Mouse (Mus musculus): ENCODE data around the gene Zfpl1. TPM values are rescaled to one million over a fixed set of nuclear protein-coding genes. Genes with fewer than 3 reads are reported as not detected.
"Not testable (repeated sequence)": the region's sequence is repeated elsewhere in the genome, so short reads cannot be mapped to it uniquely, and the experiment has no call there.

The Zfpl1 gene
- total RNA-seq (2021) = 10 to 100 TPM; 11.2 to 13.1 TPM
- long read RNA-seq, experiment 1, transcript Zfpl1-208 (8 exons, 922 nt) = major isoform, 7 of 15 reads
- long read RNA-seq, experiment 1, transcript Zfpl1-201 (8 exons, 1,287 nt) = minor isoform, 5 of 15 reads
- long read RNA-seq, experiment 1, partial matches to known transcripts = 2 of 15 reads
- long read RNA-seq, experiment 1, other reads (novel, unspliced or antisense) = 1 of 15 reads
- long read RNA-seq, experiment 2, transcript Zfpl1-201 (8 exons, 1,287 nt) = minor isoform, 6 of 18 reads
- long read RNA-seq, experiment 2, transcript Zfpl1-208 (8 exons, 922 nt) = major isoform, 11 of 18 reads
- long read RNA-seq, experiment 2, partial matches to known transcripts = 0 of 18 reads
- long read RNA-seq, experiment 2, other reads (novel, unspliced or antisense) = 1 of 18 reads

DNA sequence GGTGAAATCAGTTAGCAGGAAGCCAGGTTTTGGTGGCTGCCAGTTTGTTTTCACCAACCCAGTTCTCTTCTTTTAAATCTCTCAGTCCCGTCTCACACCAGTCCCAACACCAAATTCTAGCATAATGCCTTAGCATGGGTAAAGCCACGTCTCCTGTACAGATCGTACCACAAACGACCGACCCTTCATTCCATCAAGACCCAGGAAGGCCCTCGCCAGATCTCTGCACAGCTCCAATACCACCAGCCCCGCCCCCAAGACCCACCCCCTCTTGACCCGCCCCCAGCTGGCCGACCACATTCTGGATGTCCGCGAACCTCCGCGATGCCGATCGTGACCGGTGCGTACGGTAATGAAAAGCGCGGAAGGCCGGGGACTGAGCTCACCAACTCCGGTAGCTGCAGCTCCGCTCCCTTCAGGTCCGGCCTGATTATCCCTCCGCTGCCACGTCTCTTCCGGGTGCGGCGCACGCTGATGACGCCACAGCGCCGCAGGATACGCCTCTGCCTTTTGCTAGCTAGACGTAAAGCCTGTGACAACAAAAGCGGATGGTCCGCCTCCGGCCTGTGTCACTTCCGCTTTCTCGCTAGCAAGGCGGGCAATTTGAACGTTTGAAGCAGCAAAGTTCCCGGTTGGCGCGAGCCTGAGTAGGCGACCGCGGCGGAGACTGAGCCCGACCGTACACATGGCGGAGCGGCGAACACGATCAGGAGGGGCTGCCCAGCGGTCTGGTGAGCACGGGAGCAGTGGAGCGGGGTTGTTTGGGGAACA, at the start of gene Zfpl1, which contains the start of gene Cdca5:
TSS of gene Zfpl1 (minus strand) at position 479 of the 771 bp plus-strand sequence.
TSS of gene Cdca5 (plus strand) at position 506 of the 771 bp plus-strand sequence.
- peak; percentile 96 for DNase-seq
- Histone ChIP-seq H3K4me3 (peak within 1 kb of the TSS; percentile 86), H3K27ac (peak within 1 kb of the TSS; percentile 86)
- intact Hi-C loops (cut with DNase I) = loop anchor here (1.0 to 2.0 kb wide), 2 partner anchors 27 to 32 kb away; partner anchors contain the start of genes Fau and Mrpl49
- no peak for TF ChIP-seq CTCF (IDR thresholded peaks at IDR 0.05)

GRCm38 (mm10) chr19:6133197-6133596, 48.4 kb upstream of the Zfpl1 start:
- H3K27ac ChIP-seq; intact Hi-C loops (cut with DNase I); H3K4me3 ChIP-seq; DNase-seq: not testable (repeated sequence)

DNA sequence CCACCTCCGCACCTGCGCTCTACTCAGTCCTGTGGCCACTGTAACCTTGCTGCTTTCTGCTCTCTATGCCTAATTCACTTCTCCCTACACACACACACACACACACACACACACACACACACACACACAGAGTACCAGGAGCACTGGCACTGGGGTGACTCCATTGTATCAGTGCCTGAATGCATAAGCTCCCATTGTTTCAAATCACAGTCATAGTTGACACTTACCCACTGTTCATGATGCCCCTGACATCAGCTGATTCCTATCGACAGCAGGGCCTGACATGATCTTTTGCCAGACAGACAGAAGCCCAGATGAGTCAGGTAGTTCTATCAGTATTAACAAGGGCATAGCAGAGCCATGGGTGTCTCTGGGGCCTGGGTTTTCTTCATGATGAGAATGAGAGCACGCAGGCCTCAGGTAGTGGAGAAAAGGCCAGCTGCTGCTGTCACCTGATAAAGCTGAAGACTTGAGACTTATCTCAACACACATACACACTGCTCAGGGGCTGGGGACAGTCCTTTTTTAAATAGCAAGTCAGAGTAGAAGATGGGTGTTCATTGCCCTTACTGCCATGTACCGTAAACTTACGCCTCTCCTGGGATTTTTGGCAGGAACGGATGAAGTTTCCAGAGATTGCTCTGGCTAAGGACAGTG, 47.5 kb upstream of the Zfpl1 start:
- intact Hi-C loops (cut with DNase I) = no loop called here
- no peak for TF ChIP-seq CTCF (IDR thresholded peaks at IDR 0.05)
- no peak for DNase-seq
- Histone ChIP-seq H3K27ac (no peak overlapping the region), H3K4me3 (no peak overlapping the region)

DNA sequence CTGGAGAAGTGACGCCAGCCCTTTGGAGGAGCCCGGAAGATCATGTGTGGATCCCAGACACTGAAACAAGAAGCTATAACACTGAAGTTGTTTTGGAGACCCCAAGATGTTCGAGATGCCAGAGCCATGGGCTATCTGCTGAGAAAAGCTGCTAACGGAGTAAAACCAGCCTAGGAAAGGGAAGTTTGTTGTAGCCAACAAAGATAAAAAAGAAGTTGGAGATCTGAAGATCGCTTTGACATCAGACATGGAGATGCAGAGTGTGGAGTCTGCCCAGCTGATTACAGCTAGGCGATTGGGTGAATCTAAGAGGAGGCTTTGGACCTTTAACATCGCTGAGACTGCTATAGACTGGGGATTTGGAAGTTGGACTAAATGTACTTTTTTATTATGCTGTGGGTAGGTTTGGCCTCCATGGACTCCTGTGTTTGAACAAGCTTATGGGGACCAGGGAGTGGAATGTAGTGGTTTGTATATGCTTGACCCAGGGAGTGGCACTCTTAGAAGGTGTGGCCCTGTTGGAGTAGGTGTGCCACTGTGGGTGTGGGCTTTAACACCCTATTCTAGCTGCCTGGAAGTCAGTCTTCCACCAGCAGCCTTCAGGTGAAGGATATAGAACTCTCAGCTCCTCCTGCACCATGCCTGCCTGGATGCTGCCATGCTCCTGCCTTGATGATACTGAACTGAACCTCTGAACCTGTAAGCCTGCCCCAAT, 45.8 kb upstream of the Zfpl1 start:
- H3K4me3 ChIP-seq; intact Hi-C loops (cut with DNase I); H3K27ac ChIP-seq: not testable (repeated sequence)

DNA sequence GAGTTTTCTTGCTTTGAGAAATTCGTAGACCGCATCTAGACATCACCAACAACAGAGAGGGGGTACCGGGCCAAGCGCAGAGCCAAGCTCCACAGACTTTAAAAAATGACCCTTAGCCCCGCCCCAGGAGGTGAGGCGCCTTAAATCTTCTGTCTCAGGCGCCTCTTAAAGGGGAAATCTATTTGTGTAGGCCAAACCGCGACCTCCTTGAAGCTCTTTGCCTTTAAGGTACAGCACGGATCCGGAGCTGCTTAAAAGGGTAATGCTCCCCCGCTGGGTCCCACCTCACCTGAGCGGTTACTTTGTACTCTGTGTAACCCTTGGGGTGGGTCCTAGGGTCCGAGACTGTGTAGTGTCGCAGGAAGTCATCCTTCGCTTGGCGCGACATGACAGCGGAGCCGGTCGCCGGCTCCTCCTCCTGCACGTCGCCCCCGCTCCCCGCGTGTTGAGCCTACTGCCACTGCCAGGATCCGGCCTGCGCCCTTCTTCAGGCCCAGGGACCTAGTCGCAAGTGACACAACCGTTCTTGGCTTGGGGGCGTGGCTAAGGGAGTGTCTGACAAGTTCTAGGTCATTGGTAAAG, 43.1 kb upstream of the Zfpl1 start, which contains the start of gene Snx15:
TSS of gene Snx15 (minus strand) at position 545 of the 582 bp plus-strand sequence.
- H3K27ac ChIP-seq = peak within 1 kb of the TSS; percentile 99
- H3K4me3 ChIP-seq = peak within 1 kb of the TSS; percentile 87
- intact Hi-C loops (cut with DNase I) = loop anchor here (2.0 to 10.0 kb wide), 2 partner anchors 163 to 207 kb away; partner anchors contain the start of genes Men1 and Pola2
- TF ChIP-seq CTCF (IDR thresholded peaks at IDR 0.05) = no peak
- peak; percentile 97 for DNase-seq

More for the DNA sequence above, 45.8 kb upstream of the Zfpl1 start:
- not testable (repeated sequence) for DNase-seq

DNA sequence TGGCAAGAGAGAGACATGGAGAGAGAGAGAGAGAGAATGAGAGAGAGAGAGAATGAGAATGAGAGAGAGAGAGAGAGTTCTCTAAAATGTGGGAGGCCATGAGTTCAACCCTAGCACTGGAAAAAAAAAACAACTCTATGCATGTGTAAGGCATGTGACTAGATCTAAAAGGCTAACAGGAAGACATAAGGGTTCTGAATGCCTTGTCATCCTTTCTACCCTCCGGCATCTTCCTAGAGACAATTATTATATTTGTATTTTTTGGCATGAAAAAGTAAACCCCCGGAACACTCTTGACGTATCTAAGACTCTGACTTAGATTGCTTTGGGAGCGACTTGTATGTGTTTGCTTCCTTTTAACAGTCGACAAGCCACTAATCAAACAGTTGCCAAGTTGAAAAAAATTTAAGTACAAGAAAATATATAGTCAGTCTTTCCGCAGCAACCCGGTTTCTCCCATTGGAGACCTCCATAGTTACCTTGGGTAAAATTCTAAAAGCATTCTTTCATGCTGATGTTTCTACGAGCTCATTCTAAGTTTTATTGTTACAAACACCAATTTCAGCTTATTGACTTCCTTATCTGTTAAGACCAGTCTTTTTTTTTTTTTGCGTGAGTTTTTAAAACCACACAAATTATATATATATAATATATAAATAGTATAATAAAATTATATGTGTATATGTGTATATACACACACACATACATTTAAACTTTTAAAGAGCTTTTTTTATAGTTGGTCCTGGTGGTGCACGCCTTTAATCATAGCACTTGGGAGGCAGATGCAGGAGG, 42.2 kb upstream of the Zfpl1 start:
- peak overlapping the region; percentile 99 for H3K27ac ChIP-seq
- no peak for TF ChIP-seq CTCF (IDR thresholded peaks at IDR 0.05)
- intact Hi-C loops (cut with DNase I) = loop anchor here (2.0 to 10.0 kb wide), 2 partner anchors 162 to 208 kb away; partner anchors contain the start of genes Men1 and Pola2
- no peak for DNase-seq
- peak overlapping the region; percentile 87 for H3K4me3 ChIP-seq

- intact Hi-C loops (cut with DNase I) = loop anchor here (2.0 to 10.0 kb wide), 2 partner anchors 161 to 209 kb away; partner anchors contain the start of genes Men1 and Pola2
- H3K4me3 ChIP-seq = no peak overlapping the region
- peak; percentile 50 for DNase-seq
- peak; percentile 88 for TF ChIP-seq CTCF (IDR thresholded peaks at IDR 0.05)
- H3K27ac ChIP-seq = no peak overlapping the region
Measured at GRCm38 (mm10) chr19:6126289-6126688, 41.5 kb upstream of the Zfpl1 start.

DNA sequence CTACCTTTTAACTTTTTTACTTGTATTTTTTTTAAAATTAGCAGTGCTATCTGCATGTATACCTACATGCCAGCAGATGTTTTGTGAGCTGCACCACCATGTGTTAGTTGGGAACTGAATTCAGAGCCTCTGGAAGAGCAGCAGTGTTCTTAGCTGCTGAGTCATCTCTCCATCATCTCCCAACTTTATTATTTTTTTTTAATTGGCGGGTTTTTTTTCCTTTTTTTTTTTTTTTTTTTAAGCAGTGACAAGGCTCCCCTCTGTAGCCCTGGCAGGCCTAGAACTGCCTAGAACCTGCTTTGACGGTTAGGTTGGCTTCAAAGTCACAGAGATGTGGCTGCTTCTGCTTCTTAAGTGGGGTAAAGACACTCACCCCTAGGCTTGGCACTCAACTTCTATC, 40.1 kb upstream of the Zfpl1 start:
- DNase-seq = no peak
- H3K27ac ChIP-seq = no peak overlapping the region
- intact Hi-C loops (cut with DNase I) = loop anchor here (10.0 kb wide), 1 partner anchor 210 kb away; the partner anchor contains the start of gene Men1
- no peak overlapping the region for H3K4me3 ChIP-seq
- no peak for TF ChIP-seq CTCF (IDR thresholded peaks at IDR 0.05)

- intact Hi-C loops (cut with DNase I) = loop anchor here (10.0 kb wide), 1 partner anchor 211 kb away; the partner anchor contains the start of gene Men1
- DNase-seq = no peak
- no peak for TF ChIP-seq CTCF (IDR thresholded peaks at IDR 0.05)
- Histone ChIP-seq H3K27ac (no peak overlapping the region), H3K4me3 (no peak overlapping the region)
Measured at GRCm38 (mm10) chr19:6123330-6123729, 38.6 kb upstream of the Zfpl1 start.

- Histone ChIP-seq H3K4me3 (no peak overlapping the region), H3K27ac (no peak overlapping the region)
- TF ChIP-seq CTCF (IDR thresholded peaks at IDR 0.05) = no peak
- intact Hi-C loops (cut with DNase I) = loop anchor here (10.0 kb wide), 1 partner anchor 213 kb away; the partner anchor contains the start of gene Men1
- no peak for DNase-seq
Measured at GRCm38 (mm10) chr19:6121761-6122160, 37.0 kb upstream of the Zfpl1 start.
